Mouse (Mus musculus) heart, embryonic 14.5 days (tissue): ENCODE data around the gene Glb1l. TPM values are rescaled to one million over a fixed set of nuclear protein-coding genes. Genes with fewer than 3 reads are reported as not detected.

Experiments used
- ATAC-seq: fragments of 200-750 bp; cut with Nextera tagmentation; 2 replicates; pipeline ENCODE4 v1.8.0; 2017; ENCODE audit warnings: low read depth, moderate TSS enrichment; ENCODE audit not compliant: insufficient number of reproducible peaks, insufficient read depth, low FRiP score
- H3K27ac ChIP-seq, 2 experiments: fragments of 200-500 bp in 1 of 2; fragments of 300-500 bp in 1 of 2; sonication (generic) in 1 of 2; replicated peaks in 1 of 2; 2 replicates each; pipeline ENCODE4 v1.5.1; 2012 to 2014; ENCODE audit warnings: low read depth in 2 of 2, low read length in 2 of 2, control low read depth in 1 of 2, mild to moderate bottlenecking in 1 of 2, mixed read lengths in 1 of 2; ENCODE audit not compliant: control insufficient read depth in 1 of 2, insufficient read depth in 1 of 2
- H3K27me3 ChIP-seq: fragments of 300-500 bp; sonication (generic); 2 replicates; pipeline ENCODE4 v1.6.1; 2014; ENCODE audit warnings: mild to moderate bottlenecking, low read length, control low read depth; ENCODE audit not compliant: control insufficient read depth, insufficient read depth
- H3K36me3 ChIP-seq: fragments of 300-500 bp; sonication (generic); 2 replicates; pipeline ENCODE4 v1.6.1; 2014; ENCODE audit warnings: mild to moderate bottlenecking, control low read depth, low read length, mixed read lengths; ENCODE audit not compliant: control insufficient read depth, insufficient read depth
- H3K4me1 ChIP-seq, 2 experiments: fragments of 200-500 bp in 1 of 2; fragments of 300-500 bp in 1 of 2; sonication (generic) in 1 of 2; 2 replicates each; pipeline ENCODE4 v1.6.1; 2012 to 2014; ENCODE audit warnings: low read length in 2 of 2, control low read depth in 1 of 2, mixed read lengths in 1 of 2; ENCODE audit not compliant: control insufficient read depth in 2 of 2, insufficient read depth in 2 of 2
- H3K4me2 ChIP-seq: fragments of 300-500 bp; sonication (generic); 2 replicates; pipeline ENCODE4 v1.6.1; 2014; ENCODE audit warnings: mild to moderate bottlenecking, low read length
- H3K4me3 ChIP-seq, 2 experiments: fragments of 200-500 bp in 1 of 2; fragments of 300-500 bp in 1 of 2; sonication (generic) in 1 of 2; 2 replicates each; pipeline ENCODE4 v1.5.1; 2012 to 2014; ENCODE audit warnings: low read length in 2 of 2, mild to moderate bottlenecking in 2 of 2, control low read depth in 1 of 2, low read depth in 1 of 2, moderate library complexity in 1 of 2; ENCODE audit not compliant: control insufficient read depth in 1 of 2, insufficient read depth in 1 of 2
- H3K9ac ChIP-seq: fragments of 300-500 bp; sonication (generic); 2 replicates; pipeline ENCODE4 v1.6.1; 2014; ENCODE audit warnings: mild to moderate bottlenecking, low read length
- H3K9me3 ChIP-seq: fragments of 300-500 bp; sonication (generic); 2 replicates; pipeline ENCODE4 v1.6.1; 2016; ENCODE audit warnings: low read length, control low read depth; ENCODE audit not compliant: control insufficient read depth
- WGBS: fragments of 180-500 bp; shearing (Covaris S2); extraction: QIAGEN DNeasy Blood & Tissue Kit; methylation state at CpG from one replicate; pipeline ENCODE4 v1.1.7; 2014; 5-methylcytosine and 5-hydroxymethylcytosine counted together
- polyA plus RNA-seq: library from polyadenylated mRNA; unstranded; fragments of >200 nt; fragmentation: Nextera tagmentation; extraction: Ambion mirVana; gene quantifications from 2 replicates; pipeline ENCODE4 v1.2.1, GENCODE M21; 2014

The Glb1l gene
- polyA plus RNA-seq, 1 experiment from 2014 or later: 8.4 TPM

DNA sequence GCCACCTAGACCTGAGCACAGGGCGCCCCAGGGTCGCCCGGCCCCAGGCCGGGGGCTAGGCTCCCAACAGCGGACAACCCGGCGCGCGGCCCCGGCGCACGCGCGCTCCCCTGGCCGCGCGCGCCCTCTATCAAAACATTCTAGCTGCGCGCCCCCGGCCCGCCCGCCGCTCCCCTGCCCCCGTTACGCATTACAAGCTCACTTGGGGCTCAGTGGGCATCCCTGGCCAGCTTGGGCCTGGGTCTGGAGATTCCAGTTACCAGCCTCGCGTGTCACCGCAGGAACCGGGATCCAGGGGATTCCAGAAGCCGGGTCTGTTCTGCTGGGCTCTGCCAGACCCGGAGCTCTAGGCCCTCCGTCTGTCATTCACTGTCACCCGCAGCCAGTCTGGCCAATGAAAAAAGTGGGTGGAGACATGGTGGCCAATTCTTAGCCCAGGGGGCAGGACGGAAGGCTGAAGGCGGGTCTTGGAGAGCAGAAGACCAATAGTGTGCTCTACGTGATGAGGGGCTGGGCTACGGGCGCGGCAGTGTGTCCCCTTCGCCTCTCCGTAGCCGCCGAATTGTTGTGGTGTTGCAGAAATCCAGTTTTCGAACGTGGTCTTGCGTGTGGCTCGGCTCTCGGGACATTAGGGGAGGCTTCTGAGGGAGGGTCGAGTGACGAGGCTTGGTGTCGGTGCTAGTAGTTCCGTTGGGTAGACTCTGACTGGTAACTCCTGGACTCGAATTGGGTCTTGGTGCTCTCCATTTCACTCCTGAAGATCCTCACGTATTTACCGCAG is 18.8 kb downstream of the Glb1l start, which contains the start of the genes Ankzf1 and Atg9a:
Gene Ankzf1 (plus strand): TSS at position 530 of the 781 bp plus-strand sequence.
Gene Atg9a (minus strand): TSS at position 575 of the 781 bp plus-strand sequence.
- WGBS: under 1% methylated on average over 56 of the region's 56 CpGs
- H3K9me3 ChIP-seq: no peaks in the 10 kb centered on the region

DNA sequence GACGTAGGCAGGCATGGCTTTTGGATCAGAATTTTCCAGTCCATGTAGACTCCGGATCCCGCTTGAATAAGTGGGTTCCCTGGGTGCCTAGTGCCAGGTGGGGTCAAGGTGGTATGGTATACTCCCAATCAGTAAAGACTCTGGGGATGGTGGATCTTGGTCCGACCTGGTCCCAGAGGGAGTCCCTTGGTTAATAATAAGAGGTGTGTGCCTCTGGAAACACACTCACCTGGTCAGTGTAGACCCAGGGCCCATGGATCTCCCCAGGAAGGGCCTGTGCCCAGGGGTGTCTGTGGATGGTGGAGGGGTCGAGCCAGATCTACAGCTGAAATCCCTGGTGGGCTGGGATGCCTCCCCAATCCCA is 19.4 kb downstream of the Glb1l start:
- Histone ChIP-seq H3K4me2 (peak overlapping the region; percentile 87), H3K9ac (peak overlapping the region; percentile 87), H3K9me3 (no peaks in the 10 kb centered on the region), H3K4me3 (peak overlapping the region; percentile 64 to 66), H3K27me3 (no peaks in the 10 kb centered on the region), H3K27ac (peak overlapping the region; percentile 35 to 90; a peak in 3 of 4 replicates), H3K36me3 (peaks cover 48% of the 10 kb centered on the region), H3K4me1 (peaks cover 5 to 20% of the 10 kb centered on the region in 2 experiments)
- ATAC-seq: no peak; the same call in none of the 2 replicates
- 31% methylated on average over 5 of the region's 5 CpGs for WGBS

More for the DNA sequence above, 18.8 kb downstream of the Glb1l start, which contains the start of the genes Ankzf1 and Atg9a:
- H3K4me3 ChIP-seq: peak within 1 kb of the TSS; percentile 64 to 66
- no peaks in the 10 kb centered on the region for H3K27me3 ChIP-seq
- H3K36me3 ChIP-seq: peaks cover 48% of the 10 kb centered on the region
- peaks cover 5 to 20% of the 10 kb centered on the region in 2 experiments for H3K4me1 ChIP-seq
- peak within 1 kb of the TSS; percentile 83 to 90 for H3K27ac ChIP-seq
- H3K4me2 ChIP-seq: peak within 1 kb of the TSS; percentile 87
- ATAC-seq: peak; percentile 99
- peak within 1 kb of the TSS; percentile 87 for H3K9ac ChIP-seq

DNA sequence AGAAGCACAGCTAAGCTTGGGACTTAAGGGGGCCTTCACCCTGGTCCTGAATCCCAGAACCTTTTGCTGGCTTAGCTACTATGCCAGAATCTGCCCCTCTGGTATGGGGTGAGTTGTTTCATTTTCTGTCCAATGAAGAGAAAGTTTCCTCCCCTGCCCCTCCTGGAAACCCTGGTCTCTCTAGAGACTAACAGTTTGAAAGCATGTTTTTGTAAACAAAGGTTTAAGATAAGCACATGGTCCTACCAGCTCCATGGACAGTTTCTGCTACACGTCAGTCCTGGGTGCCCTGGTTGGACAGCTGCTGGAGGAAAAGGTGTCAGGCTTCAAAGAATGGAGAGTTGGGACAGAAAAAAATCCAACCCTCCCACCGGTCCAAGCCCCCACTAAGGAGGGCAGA is 20.0 kb downstream of the Glb1l start:
- Histone ChIP-seq H3K36me3 (peaks cover 48% of the 10 kb centered on the region), H3K9ac (peak overlapping the region; percentile 87; the same call in 1 of the 2 replicates), H3K9me3 (no peaks in the 10 kb centered on the region), H3K4me1 (peaks cover 5 to 20% of the 10 kb centered on the region in 2 experiments), H3K4me2 (peak overlapping the region; percentile 87), H3K27me3 (no peaks in the 10 kb centered on the region), H3K4me3 (peak overlapping the region in 1 of 2 experiments; percentile 66; a peak in 1 of 4 replicates), H3K27ac (no peak overlapping the region)
- no peak for ATAC-seq
- WGBS: 36% methylated on average over 2 of the region's 2 CpGs

DNA sequence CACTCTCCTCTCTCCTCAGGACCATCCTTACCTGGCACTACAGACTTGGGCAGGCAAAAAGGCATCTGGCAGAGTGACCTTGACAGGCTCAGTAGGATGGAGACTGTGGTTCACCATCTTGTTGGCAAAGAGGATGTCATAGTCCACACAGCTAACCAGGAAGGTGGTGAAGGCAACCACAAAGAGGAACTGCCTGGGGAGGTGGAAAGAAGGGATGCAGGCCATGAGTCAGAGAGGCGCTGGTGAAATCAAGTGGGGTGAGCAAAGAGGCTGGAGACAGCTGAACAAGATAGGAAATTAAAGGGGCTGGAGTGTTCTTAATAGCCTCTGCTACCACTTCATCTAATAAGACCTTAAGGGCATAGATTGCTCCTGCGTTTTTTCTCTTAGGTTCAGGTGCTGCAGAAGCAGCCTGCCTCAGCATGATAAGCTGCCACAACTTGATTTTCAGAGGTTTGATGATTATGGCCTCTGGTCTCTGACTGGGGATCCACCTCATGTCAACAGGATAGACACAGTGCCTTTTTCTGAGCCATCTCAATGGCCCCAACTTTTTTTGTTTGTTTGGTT is 22.6 kb downstream of the Glb1l start:
- Histone ChIP-seq H3K27me3 (no peaks in the 10 kb centered on the region), H3K9me3 (no peaks in the 10 kb centered on the region), H3K4me1 (peaks cover 5 to 13% of the 10 kb centered on the region in 2 experiments), H3K4me3 (no peak overlapping the region), H3K4me2 (no peak overlapping the region), H3K9ac (no peak overlapping the region), H3K36me3 (peaks cover 61% of the 10 kb centered on the region), H3K27ac (no peak overlapping the region)
- ATAC-seq: no peak
- WGBS: 81% methylated on average over 2 of the region's 2 CpGs

DNA sequence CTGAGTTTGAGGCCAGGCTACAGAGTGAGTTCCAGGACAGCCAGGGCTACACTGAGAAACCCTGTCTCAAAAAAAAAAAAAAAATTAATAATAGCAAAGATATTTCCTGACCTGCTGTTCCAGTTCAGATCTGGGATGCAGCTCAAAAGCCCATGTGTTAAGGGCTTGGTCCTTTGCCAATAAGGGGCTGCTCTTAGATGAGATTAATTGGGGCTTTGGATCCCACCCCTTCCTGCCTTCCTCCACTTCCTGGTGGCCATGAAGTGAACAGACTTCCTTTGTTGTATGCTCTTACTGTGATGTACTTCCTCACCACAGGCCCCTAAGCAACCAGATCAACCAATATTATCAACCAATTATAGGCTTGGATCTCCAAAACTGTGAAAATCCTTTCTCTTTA is 23.5 kb downstream of the Glb1l start:
- H3K27me3 ChIP-seq: no peaks in the 10 kb centered on the region
- H3K36me3 ChIP-seq: peaks cover 70% of the 10 kb centered on the region
- H3K4me2 ChIP-seq: no peak overlapping the region
- H3K4me1 ChIP-seq: peaks cover 5 to 11% of the 10 kb centered on the region in 2 experiments
- H3K9ac ChIP-seq: no peak overlapping the region
- H3K27ac ChIP-seq: no peak overlapping the region
- H3K4me3 ChIP-seq: no peak overlapping the region
- no peak for ATAC-seq
- H3K9me3 ChIP-seq: no peaks in the 10 kb centered on the region

DNA sequence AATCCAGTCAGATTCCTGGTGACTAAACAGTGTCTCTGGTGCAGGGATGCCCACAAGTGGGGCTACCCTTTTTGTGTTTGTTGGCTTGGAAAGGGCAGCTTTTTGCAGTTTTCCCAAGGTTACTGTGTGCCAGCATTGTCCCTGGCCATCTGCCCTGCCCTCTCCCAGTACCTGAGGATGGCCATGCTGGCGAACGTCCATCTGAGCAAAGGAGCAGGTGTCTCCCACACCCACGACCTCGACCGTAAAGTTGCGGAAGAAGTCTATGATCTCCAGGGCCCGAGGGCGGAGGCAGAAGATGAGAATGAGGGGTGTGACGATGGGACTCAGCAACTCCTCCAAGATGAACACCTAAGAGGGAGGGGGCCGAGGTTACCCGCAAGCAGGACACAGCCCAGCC is 25.1 kb downstream of the Glb1l start:
- Histone ChIP-seq H3K9ac (no peak overlapping the region), H3K36me3 (peaks cover 83% of the 10 kb centered on the region), H3K9me3 (no peaks in the 10 kb centered on the region), H3K4me2 (no peak overlapping the region), H3K4me3 (no peak overlapping the region), H3K27ac (no peak overlapping the region), H3K4me1 (peaks cover 0 to 4% of the 10 kb centered on the region in 2 experiments; a peak in 1 of 4 replicates), H3K27me3 (no peaks in the 10 kb centered on the region)
- 93% methylated on average over 11 of the region's 11 CpGs for WGBS
- no peak for ATAC-seq

DNA sequence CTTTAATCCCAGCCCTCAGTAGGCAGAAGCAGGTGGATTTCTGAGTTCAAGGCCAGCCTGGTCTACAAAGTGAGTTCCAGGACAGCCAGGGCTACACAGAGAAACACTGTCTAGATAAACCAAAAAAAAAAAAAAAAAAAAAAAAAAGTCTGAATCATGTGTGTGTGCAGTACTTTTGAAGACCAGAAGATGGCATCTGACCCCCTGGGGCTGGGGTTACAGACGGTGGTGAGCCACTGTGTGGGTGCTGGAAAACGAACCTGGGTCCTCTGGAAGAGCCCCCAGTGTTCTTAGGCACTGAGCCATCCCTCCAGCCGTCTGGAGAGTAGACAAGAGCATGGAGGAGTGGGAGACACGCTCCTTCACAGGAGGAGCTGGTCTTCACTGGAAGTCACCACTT is 28.5 kb downstream of the Glb1l start:
- no peak for ATAC-seq
- no peak overlapping the region for H3K27ac ChIP-seq
- no peaks in the 10 kb centered on the region for H3K27me3 ChIP-seq
- peaks cover 4 to 14% of the 10 kb centered on the region in 2 experiments; a peak in 3 of 4 replicates for H3K4me1 ChIP-seq
- H3K9me3 ChIP-seq: no peaks in the 10 kb centered on the region
- WGBS: 67% methylated on average over 4 of the region's 4 CpGs
- H3K36me3 ChIP-seq: peaks cover 67% of the 10 kb centered on the region
- H3K4me2 ChIP-seq: no peak overlapping the region
- no peak overlapping the region for H3K4me3 ChIP-seq
- no peak overlapping the region for H3K9ac ChIP-seq
